Mouse (Mus musculus): ENCODE results near the gene Tbccd1. TPM values are rescaled to one million over a fixed set of nuclear protein-coding genes. Genes with fewer than 3 reads are reported as not detected.

The Tbccd1 gene
- 10 to 100 TPM in 1 of 2 experiments, 1 to 10 TPM in 1; 9.9 to 11.7 TPM for total RNA-seq (2021)

- peak; percentile 98 for DNase-seq
Observed at GRCm38 (mm10) chr16:22857431-22858113, at the start of gene Tbccd1, which contains the start of gene Dnajb11. Gene Tbccd1 (minus strand): TSS chr16:22857669. Gene Dnajb11 (plus strand): TSS chr16:22857845.

DNA sequence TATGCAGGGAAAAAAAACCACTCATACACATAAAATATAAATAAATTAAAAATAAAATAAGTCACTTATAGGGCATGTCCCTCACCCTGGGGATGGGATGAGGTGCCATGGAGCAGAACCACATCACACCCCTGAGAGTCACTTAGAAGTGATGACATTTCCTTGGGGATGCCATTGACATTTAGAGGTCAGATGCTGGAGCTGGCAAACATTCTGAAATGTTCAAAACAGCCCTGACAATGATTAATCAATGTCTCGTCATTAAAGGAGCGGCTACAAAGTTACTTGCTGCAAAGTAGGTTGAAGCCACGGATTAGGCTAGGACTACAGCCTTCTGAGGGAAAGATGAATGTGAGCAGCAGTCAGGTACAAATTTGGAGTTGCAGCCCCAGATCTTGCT, 43.9 kb upstream of the Tbccd1 start:
- no peak for DNase-seq

- no peak for DNase-seq
Observed at GRCm38 (mm10) chr16:22899866-22900570, 42.5 kb upstream of the Tbccd1 start.

DNA sequence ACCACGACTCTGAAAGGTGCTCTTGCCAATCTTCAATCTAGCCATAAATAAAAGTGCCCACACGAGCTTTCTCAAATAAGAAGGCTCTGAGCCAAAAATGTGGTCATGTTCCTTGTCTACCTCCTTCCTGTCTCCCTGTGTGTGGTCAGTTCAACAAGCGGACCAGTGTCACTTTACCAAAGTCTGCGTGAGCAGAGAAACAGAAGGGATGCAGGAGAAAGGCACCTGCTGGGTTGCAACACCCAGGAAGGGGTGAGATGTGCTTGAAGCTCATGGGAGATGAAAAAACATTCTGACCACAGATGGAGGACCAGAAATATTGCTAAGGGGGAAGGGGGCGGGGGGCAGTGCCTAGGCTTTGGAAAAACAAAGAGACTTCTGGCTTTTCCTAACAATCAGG, 41.9 kb upstream of the Tbccd1 start:
- DNase-seq = no peak

DNA sequence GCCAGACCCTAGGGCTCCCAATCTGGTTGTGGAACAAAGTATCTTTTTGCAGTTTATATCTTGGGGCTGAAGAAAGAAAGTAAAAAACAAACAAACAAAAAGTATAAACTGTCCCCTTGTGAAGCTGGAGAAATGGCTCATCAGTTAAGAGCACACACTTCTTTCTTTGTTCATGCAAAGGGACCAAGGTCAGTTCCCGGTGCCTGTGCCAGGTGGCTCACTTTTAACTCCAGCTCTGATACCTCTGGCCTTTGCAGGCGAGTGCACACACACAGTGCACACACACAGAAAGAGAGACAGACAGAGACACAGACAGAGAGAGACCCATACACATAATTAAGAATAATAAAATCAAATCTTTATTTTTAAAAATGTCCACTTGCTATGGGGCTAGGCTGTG, 39.1 kb upstream of the Tbccd1 start:
- no peak for DNase-seq

DNA sequence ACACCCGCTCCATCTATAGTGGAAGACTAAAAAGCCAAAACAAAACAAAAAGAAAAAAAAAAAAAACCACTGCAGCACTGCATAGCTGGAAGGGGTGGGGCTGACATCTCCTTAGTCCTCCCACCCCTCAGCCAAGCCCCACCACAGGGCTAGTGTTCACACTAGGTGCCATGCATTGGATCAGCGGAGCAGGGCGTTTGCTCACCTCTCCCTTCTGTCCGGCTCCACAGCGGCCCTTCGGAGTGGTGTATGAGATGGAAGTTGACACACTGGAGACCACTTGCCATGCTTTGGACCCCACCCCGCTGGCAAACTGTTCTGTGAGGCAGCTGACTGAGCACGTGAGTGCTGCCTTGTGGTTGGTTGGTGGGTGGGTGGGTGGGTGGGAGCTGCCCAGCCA, 36.6 kb upstream of the Tbccd1 start:
- no peak for DNase-seq

DNA sequence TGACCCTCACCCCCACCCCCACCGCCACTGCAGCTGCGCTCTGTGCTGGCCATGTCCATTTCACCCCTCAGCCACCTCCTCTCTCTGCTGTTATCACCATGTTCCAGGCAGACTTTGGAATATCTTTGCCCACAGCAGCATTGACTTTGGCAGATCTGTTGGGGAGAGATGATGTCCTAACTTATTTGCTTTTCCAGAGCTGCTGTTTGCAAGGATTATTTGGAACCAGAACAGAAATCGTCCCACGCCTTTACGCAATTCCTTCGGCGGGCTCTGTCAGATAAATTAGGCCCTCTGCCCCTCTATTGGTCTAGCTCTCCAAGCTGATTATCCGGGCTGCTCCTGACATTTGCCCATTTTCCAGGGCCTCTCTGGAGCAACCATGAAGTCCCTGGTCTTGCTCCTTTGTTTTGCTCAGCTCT, 34.3 kb upstream of the Tbccd1 start:
- DNase-seq = no peak

DNA sequence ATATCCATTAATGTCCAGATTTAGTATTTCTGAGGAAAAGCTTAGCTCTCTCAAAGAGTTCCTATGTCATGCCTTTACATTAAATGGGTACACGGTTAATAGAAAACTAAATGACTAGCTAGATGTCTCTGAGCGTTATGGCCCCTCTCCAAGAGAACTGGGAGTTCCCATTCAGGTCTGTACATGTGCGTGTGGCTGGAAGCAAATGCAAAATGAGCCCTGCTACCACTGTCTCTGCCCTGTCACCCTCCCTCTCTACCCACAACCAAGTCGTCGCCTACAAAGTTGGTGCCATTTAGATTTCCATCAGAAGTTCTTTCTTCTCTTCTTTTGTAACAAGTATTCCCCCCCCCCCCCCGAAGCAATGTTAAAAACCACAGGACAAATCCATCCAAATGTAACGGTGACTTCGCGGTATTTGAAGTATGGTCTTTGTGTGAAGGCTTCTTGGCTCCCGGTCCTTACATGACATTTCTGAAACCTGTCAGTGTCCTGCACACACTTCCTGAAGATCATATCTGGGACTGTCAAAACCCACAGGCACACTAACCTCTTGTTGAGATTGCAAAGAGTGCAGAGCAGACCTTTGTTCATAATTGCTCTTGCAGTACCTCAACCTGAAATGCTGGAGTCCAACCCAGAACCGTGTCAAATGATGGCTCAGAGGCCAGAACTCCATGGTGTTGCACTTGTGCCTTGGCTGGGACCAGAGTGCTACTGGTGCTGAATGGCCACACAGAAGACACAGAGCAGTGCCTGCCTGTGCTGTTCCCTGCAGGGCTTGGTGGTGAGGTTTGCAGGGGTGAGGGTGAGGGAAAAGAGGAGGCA, 33.4 kb upstream of the Tbccd1 start, which contains the start of gene Ahsg:
Gene Ahsg (plus strand): TSS at position 595 of the 828 bp plus-strand sequence.
- no peak for DNase-seq

DNA sequence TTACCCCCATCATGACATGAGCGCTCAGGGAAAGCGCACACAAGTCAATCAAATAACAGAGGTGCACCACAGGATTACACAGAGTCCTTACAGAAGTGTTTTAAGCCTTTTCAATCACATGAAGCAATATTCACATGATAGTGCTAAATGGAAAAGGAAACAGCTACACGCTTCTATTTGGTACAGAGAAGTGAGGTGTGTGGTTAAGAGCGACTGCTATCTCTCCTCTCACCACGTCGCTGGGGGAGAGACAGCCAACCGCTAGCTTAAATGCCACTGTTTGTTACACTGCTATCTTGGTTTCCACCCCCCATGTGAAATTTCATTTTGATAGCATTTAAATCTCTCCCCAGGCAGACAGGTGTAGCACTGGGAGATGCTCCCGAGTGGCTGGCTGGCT, 32.2 kb upstream of the Tbccd1 start:
- no peak for DNase-seq

GRCm38 (mm10) chr16:22888835-22889234, 31.4 kb upstream of the Tbccd1 start:
- DNase-seq = no peak

DNA sequence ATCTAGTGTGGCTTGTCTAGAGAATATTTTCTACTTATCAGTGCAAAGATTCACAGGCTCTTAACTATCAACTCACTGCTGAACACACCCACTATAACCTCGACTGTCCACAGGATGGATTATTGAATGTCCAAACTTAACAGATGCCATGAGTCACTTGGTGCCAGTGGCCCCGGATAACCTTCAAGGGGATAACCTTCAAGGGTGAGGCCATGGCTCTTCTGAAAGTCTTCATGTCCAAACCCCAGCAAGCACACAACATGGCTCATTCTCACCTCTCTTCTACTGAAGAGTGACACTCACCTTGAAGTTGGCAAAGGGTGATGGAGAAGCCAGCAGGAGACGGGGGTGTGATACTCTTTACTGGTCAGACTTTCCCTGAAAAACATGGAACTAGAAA, 29.3 kb upstream of the Tbccd1 start:
- no peak for DNase-seq

- no peak for DNase-seq
Observed at GRCm38 (mm10) chr16:22885356-22885755, 27.9 kb upstream of the Tbccd1 start.

- no peak for DNase-seq
Observed at GRCm38 (mm10) chr16:22883441-22883840, 26.0 kb upstream of the Tbccd1 start.

DNA sequence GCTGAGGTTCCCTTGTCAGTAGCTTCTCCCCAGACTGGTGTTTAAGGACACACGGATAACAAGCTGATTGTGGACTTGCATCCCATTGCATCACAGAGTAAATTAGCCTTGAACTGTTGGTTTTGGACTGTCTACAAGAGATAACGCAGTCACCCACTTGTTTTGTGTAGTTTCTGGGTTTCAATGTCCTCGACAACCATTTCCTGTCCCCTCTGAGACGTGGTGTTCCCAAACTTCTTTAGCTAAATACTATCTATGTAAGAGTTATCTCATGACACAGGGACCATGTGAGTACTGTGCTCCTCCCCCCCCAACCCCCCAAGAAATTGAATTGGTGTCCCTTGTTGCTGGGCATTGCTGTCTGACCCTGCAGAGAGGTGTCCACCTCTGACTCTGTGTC, 24.0 kb upstream of the Tbccd1 start:
- DNase-seq = no peak

GRCm38 (mm10) chr16:22880900-22881299, 23.4 kb upstream of the Tbccd1 start:
- DNase-seq = peak; percentile 17

DNA sequence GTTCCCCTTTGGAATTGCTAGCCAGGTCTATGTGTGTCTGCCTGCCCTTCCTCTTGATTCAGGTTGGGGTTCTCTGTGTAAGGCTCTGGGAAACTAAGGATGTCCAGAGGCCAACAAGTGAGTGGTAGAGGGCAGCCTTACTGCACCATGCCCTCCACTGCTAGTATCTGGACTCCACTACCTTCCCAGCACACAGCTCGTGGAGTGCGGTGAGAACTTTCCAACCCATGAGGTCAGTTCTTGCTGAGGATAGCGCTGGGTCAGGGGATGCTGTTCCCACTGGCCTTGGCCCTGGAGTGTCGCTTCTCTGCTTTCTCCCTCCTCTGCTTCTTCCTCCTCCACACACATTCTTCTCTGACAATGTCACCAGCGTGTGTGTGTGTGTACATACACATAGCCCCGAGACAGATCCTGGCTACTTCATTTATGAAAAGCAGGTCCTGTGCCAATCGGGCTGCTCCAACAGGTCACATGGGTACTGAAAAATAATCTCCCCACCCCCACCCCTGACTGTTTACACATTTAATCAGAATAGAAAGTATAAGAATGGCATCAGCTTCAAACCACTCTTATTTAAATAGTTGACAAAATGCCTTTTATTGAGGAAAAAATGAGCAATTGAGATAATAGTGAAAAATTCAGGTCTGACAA, 22.6 kb upstream of the Tbccd1 start:
- peak; percentile 15 for DNase-seq

DNA sequence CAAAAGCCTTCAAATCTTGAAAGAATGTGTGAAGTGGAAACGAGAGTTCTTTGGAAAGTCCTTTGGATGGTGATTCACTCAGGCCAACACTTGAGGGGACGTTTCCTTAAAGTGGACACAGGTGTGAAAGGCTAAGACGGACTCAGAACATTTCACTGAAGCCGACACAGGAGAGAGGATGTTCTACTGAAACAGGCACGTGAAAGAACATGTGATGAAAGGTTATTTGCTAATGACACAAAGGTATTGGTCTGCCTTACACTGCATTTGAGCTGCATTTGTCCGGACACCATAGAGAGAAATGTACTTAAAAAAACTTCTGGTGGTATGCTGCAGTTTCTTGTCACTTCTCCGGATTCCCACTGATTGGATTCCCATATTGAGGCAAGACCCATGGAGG, 21.2 kb upstream of the Tbccd1 start:
- DNase-seq = no peak

- DNase-seq = no peak
Observed at GRCm38 (mm10) chr16:22877660-22878390, 20.4 kb upstream of the Tbccd1 start.

- peak; percentile 54 for DNase-seq
Observed at GRCm38 (mm10) chr16:22876218-22877043, 19.0 kb upstream of the Tbccd1 start.

DNA sequence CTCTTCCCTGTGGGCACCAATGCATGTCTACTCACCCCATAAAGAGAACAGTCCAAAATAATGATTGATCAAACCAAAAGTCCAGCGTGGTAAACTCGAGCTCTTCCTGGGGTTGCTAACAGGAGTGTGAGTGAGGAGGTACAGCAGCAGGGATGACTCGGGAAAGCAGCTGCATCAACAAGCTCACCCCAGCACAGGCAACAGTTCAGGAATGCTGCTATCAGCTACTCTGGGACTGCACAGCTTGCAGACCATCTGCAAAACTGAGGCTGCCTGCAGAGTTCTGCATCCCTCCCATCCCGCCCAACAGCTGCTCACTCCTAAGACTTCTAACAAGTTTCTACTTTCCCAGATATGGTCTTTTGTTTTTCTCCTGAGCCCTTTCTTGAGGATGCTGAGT, 15.9 kb upstream of the Tbccd1 start:
- no peak for DNase-seq

GRCm38 (mm10) chr16:22872397-22872796, 14.9 kb upstream of the Tbccd1 start:
- DNase-seq = no peak
